Mouse (Mus musculus) cerebellum, adult (tissue): ENCODE measurements around the gene Mpg.

ENCODE experiments used
- ATAC-seq: cut with Nextera tagmentation; 2 replicates; pipeline ENCODE4 v1.9.2; 2017; ENCODE audit warnings: mild to moderate bottlenecking, moderate library complexity, mixed read lengths; ENCODE audit not compliant: insufficient number of reproducible peaks, low FRiP score, low TSS enrichment

The Mpg gene

DNA sequence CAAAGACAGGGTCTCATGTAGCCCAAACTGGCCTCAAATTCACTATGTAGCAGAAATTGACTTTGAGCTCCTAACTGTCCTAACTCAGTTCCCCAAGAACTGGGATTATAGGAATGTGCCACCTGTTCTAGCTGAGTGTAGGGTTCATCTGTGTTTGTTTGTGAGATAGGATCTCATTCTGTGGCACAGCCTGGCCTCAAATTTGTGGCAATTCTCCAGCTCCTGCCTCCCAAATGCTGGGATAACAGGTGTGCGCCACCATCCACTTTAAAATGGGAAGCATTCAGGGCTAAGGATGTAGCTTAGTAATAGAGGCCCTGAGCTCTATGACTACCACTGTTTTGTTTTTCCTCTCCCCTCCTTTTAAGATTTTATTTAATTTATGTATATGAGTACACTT, 26.8 kb downstream of the Mpg start:
- ATAC-seq = no peak

DNA sequence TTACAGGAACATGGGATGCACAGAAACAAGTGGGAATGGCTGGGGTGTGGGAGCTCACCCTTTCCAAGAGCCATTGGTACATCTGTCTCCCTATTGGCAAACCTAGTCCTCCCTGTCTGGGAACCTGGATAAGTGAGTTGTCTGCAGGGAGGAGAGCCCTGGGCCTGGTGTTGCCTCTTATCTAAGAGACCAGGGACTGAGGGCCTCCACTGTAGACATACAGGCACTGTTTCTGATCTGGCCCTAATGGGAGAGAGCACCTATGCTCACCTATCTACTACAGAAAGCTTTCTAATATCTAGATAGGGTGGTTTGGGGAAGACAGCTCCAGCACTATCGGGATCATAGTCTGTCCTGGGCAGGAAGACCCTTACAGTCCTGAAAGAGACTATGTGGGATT, 29.8 kb downstream of the Mpg start:
- ATAC-seq = no peak

GRCm38 (mm10) chr11:32256566-32256965, 30.3 kb downstream of the Mpg start:
- no peak for ATAC-seq

- ATAC-seq = no peak
These were observed 36.5 kb downstream of the Mpg start for GRCm38 (mm10) chr11:32262674-32263415.

DNA sequence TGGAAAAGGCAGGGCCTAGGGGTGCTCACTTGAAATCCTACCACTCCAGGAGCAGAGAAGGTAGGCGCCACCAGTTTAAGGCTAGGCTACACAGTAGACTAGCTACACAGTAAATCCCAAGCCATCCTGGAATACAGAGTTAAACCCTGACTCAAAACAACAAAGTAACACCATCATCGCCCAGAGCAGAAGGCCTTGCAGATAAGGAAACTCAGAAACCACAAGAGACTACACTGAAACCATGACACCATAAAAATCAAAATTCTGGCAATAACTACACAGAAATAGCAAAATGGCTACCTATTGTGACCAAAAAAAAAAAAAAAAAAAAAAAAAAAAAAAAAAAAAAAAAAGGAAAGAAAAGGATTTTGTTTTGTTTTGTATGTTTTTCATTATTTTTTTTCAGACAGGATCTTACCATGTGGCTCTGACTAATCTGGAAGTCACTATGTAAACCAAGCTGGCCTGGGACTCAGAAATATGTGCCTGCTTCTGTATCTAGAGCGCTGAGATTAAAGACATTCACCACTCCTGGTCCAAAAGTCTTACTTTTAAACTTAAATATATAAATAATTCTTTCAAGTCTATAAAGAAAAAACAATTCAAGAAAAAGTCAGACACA, 38.9 kb downstream of the Mpg start:
- no peak for ATAC-seq

GRCm38 (mm10) chr11:32266194-32266593, 39.9 kb downstream of the Mpg start:
- no peak for ATAC-seq

DNA sequence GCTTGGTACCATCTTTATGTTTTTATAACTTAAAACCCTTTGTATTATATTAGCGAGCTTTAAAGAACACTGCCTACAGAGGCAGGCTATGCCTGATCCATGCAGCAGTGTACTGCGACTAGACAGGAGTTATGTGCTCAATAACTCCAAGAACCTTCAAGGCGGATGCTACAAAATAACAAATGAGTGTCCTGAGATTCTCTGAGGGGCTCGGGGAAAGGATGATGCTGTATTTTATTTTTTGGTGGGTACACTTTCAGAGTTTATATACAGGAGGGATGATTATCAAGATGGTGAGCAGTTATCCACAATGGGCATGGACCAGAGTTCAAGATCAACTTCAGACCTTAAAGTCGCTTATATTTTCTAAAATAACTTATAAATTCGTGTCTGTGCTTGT, 40.5 kb downstream of the Mpg start:
- ATAC-seq = no peak

DNA sequence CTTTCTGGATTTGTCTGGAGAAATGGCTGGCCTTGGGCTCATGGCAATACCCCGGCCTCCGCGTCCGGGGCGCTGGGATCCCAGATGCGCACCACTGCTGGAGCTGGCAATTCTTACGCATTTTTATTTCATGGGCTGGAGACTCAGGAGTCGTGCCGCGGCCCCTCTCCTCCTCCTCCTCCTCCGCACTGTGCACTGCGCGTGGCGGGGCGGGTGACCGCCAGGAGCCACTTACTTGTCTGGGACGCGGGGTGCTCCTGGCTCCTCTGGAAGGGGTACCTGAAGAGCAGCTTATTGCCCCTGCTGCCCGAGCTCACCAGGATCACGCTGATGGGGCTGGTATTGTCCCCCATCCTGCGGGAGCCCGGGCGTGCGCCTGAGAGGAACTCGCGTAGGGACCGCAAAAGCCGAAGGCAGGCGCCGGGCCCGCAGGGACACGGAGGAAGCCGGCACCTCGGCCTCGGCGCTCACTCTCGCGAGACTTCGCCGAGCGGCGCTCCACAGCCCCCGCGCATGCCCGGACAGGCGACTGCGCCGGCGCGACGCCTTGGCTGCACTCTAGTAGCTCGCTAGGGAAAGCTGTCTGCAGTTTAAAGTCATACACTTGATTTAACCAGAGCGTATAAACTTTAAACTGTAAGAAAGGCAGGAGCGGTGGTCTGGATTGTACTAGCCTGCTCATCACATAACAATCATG, 41.0 kb downstream of the Mpg start, which contains the start of gene Nprl3:
TSS of gene Nprl3 (minus strand) at position 520 of the 697 bp plus-strand sequence.
- peak; percentile 98 for ATAC-seq

DNA sequence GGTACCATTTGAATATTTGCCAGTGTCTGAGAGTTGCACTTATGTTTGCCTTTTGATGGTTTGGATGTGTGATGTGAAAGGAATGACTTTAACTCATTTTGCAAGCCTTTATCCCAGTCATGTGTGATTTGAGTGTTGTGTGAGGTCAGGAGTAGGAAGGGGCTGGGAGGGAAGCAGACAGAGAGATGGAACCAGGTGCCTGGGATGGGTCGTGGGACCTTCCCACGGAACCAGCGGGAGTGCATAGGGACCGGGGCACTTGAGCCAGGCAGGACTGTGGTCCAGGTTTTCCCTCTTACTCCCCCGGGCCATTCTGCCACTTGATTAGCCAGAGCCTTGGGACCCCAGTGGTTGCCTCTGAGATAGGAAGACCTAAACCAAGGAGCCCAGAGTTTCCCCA, 41.7 kb downstream of the Mpg start:
- ATAC-seq = 0 out of 2 replicates have a peak, but pooled peaks have one; percentile 2

DNA sequence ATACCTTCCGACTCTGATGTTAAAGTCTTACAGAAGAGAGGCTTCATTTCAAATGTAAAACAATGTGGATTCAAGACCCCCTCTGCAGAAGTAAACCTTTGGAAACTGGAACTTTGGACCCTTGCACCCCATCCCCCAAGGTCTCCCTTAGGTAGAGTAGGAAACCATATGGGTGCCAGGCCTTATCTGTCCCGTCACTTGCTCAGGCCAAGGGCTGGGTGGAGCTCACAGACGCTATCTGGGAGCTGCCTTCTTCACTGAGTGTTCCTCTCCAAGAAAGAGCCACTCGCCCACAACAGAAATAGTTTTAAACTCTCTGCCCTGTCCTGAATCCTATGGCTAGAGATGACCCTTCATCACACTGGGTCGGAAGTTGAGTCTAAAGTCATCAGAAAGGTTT, 42.6 kb downstream of the Mpg start:
- no peak for ATAC-seq

- ATAC-seq = no peak
These were observed 44.9 kb downstream of the Mpg start for GRCm38 (mm10) chr11:32271178-32271577.

DNA sequence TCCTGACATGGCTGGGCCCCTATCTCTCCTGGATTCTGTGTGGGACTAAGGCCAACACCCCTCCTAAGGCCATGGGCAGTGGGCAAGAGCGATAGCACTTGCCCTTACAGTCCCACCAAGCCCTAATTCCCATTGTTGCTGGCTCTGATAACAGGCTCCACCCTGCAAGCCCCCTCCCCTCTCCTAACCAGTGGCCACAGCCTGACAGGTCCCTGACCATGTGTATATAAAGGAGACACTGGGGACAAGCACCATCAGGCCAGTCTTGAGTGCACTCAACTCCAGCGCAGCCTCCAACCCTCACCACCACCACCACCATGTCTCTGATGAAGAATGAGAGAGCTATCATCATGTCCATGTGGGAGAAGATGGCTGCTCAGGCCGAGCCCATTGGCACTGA, 50.0 kb downstream of the Mpg start, which contains the start of gene Hba-x:
TSS of gene Hba-x (plus strand) at position 54 of the 400 bp plus-strand sequence.
- ATAC-seq = no peak

DNA sequence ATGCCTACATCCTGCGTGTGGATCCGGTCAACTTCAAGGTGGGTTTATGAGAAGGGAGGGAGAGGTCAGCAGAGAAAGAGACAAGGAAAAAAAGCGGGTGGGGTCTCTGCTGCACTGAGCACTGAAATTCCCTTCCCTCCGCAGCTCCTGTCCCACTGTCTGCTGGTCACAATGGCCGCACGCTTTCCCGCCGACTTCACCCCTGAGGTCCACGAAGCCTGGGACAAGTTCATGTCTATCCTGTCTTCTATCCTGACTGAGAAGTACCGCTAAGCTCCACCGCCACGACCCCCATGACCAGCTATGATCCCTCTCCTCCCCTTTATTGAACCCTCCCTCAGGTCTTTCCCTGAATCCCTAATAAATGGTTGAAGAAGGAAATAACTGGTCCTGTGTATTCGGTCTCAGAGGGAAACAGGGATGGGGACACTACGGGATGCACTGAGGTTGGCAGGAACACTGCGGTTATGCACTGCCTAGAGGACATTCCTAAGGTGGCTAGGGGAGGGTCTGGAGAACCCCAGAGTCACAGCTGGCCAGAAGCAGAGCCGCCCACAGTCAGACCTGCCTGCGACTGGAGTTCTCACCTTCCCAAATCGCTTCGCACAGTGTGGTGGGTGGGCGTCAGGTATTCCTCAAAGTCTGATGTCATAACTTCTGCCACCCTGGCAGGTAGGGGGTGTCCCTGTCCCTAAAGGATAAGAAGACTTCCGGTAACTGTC, 51.6 kb downstream of the Mpg start:
- ATAC-seq = no peak

DNA sequence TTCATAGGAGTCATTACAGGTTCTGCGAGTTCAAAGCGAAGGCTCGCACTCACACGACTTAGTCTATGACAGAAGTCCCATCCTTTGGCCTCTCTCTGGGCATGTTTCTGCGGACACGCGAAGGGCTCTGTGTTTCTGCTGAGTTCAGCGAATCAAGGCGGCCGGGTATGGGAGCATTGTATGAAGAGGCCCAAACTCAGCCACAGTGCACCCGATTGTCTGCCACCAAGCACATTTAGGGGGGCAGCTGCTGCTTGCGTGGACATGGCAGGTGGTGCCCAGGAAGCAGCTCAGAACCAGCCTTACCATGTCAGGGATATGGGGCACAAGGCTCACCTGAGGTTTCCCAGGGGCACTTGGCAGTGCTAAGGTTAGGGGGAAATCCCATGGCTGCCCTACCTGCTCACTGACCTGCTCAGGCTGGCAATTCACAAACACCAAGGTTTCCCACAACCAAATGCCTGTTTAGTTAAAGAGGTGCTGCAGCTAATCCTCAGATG, 52.2 kb downstream of the Mpg start:
- no peak for ATAC-seq

DNA sequence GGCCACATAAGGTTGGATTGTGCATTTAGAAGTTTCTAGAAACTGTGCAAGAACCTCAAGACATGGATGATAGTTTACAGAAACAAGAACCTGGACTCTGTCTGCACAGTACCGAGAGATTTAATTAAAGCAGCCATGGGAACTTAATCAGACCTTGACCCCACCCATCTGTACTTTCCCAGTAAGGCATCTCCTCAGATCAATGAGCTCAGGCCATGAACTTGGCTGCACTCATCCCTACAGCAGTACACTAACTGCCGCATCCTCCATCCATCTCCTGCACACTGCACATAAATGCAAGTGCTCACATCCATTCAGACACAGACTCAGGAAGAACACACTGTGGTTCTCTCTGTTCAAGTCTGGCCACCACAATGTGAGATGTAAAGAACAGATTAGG, 54.3 kb downstream of the Mpg start:
- ATAC-seq = no peak

DNA sequence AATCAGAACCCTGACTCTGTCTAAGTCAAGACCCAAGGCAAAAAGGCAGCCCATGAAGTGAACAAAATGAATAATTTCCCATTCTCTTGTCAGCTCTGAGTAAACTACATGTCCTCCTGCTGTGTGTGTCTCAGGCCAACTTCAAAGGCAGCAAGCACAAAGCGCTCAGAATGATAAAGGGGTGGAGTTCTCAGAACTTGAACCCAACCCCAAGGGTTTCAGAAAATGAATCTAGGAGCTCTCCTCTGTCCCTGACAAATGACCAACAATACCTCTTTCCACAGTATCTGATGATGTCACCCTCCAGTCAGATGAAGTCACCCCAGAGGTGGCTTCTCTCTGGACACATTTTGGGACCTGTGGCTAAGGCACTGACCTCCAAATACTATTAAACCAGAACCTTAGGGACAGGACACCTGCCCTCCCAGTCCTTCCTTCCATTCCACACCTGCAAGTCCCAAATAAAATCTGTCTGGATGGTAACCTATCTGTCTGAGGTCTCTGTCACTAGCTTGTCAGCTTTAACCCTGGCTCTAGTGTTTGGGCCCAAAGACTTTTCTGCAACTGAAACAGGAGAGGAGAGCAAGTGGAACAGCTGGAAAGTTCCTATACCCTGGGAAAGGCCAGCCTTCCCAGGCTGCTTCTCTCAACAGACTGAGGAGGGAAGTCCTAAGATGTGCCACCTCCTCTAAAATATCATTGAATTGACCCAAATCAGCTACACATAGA, 55.3 kb downstream of the Mpg start:
- no peak for ATAC-seq
